Mouse (Mus musculus) mouse embryonic stem cell (cell line): ENCODE data around the gene Klk9.

ENCODE experiments used
- in situ Hi-C, 2 experiments: fragments of 300-500 bp; cut with MboI; formaldehyde crosslinking; loops; 1 replicate in 1 of 2; 3 replicates in 1 of 2; pipeline ENCODE4 v1.14.3; 2019 to 2020; ENCODE audit warnings: low sequenced_read_pairs in 2 of 2, low pct_unique_long_range_greater_than_20kb in 1 of 2, mixed read lengths in 1 of 2; ENCODE audit not compliant: unreplicated experiment in 1 of 2

The Klk9 gene

DNA sequence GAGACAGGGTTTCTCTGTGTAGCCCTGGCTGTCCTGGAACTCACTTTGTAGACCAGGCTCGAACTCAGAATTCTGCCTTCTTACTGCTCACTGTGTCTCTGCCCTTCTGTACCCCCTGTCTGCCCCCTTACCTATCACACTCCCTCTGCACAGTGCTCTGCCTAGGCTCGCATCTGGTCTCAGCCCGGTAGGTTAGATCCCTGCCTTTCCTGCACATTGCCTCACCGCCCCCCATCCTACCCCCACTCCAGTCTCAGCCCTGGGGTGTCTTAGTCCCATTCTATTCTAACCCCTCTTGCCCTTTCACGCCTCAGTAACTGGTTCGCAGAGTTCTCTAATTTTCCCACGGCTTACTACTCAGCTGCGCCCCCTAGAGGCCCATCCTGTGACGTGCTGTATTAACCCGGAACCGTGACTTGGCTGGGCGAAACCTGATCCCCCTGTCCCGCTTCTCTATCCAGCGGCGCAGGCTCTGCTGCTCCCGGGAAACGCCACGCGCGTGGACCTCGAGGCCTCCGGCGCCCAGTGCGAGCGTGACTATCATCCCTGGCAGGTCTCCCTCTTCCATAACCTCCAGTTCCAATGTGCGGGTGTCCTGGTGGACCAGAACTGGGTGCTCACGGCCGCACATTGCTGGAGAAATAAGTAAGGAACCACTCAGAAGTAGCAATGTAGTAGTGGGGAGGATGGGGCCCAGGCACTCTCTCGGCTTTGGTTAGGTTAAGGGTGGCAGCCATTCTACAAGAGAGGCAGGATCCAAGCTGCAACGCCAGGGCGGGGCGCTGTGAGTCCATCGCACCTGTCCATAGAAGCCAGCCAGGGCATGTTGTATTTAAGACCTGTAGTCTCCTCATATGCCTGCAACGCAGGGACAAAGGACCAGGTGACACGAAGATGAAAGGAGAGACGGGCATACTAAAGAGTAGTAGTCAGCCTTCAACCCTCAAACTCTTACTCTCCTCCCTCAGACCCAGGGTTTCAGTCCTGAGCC lies 9.1 kb upstream of the Klk9 start:
- in situ Hi-C loops: loop anchor here in 1 of 2 experiments (5.0 kb wide), 1 partner anchor 100 kb away; no protein-coding TSS in a partner anchor

GRCm38 (mm10) chr7:43785286-43785685 lies 6.4 kb upstream of the Klk9 start:
- in situ Hi-C loops: no loop called here

DNA sequence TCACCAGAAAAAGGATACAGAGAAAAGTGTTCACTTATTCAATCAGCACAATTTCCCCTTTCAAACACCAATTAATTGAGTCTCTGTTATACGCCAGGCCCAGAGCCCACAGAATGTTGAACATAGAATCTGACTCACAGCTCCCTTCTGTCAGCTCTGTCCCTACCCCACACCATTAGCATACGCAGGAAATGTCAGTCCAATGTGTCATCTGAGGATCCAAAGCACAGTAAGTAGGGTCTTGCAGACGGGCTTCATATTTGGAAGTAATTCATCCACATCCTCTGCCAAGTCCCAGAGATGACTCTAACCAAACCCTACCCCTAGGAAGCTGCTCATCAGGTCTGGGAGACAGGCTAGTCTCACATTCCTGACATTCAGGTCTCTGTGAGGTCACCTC lies 3.6 kb upstream of the Klk9 start:
- in situ Hi-C loops: no loop called here

- in situ Hi-C loops: no loop called here
These were observed 2.4 kb upstream of the Klk9 start for GRCm38 (mm10) chr7:43789295-43789694.

- in situ Hi-C loops: no loop called here
These were observed 4.7 kb downstream of the Klk9 start for GRCm38 (mm10) chr7:43796355-43796754.

DNA sequence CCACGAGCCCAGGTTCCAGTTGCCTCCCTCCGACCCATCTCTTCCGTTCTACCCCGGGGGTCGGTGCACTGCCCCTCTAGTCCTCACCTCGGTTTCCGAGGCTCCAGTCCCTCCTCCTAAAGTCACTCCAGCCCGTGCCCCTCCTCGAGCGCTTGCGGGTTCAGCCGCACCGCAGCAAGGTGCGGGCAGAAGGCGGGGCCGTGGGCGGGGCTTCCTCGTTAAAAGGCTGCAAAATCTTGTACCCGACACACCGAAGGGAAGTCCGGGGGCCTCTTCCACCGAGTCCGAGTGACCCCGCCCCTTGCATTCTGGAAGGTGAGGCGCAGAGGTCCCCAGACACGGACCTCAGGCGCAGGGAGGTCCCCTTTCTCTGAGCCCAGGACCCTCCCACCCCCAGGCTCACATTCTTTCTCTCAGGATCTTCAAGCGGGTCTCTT lies 5.7 kb downstream of the Klk9 start, which contains the start of gene Klk8:
Gene Klk8 (plus strand): TSS at position 245 of the 437 bp plus-strand sequence.
- in situ Hi-C loops: no loop called here

- in situ Hi-C loops: no loop called here
These were observed 6.3 kb downstream of the Klk9 start for GRCm38 (mm10) chr7:43797844-43798462.

GRCm38 (mm10) chr7:43799876-43800275 lies 8.2 kb downstream of the Klk9 start:
- in situ Hi-C loops: no loop called here

DNA sequence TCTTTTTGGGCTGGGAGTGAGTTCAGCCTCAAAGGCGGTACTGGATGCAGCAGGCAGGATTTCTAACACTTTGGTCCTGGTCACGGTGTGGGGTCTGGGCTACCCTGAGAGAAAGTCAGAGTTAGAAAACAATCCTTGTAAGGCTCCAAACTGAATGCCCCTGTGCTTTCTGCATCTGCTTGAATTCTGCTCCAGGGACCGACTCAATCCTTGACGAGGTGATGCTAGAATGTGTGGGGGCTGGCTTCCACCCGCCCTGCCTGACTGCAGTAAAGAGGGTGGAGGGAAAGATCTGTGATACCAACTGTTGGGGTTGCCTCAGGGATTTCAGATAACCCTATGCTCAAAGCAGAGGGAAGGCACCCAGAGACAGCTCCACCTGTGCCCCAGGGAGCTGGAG lies 19.3 kb downstream of the Klk9 start, which contains the start of gene Klk7:
Gene Klk7 (plus strand): TSS at position 301 of the 400 bp plus-strand sequence.
- in situ Hi-C loops: no loop called here

- in situ Hi-C loops: no loop called here
These were observed 23.5 kb downstream of the Klk9 start for GRCm38 (mm10) chr7:43815211-43815610.

DNA sequence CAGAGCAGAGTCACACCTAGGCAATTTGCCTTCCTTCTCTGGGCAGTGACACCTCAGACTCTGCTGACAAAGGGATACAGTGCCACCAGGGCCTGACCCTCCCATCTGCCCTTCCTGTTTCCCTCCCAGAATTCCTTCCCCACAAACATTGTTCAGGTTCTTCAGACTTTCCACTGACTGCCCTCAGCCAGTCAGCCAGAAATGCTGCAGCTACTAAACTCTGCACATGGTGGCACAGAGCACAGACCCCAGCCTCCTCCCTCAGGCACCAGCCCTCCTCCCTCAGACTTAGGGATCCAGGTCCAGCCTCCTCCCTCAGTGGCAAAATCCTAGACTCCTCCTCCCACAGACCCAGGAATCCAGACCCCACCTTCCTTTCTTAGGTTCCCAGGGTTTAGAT lies 25.1 kb downstream of the Klk9 start:
- in situ Hi-C loops: no loop called here

- in situ Hi-C loops: no loop called here
These were observed 29.9 kb downstream of the Klk9 start for GRCm38 (mm10) chr7:43821581-43821980.

- in situ Hi-C loops: no loop called here
These were observed 32.5 kb downstream of the Klk9 start, which contains the start of gene Klk6 for GRCm38 (mm10) chr7:43824199-43824598. Klk6 (plus strand) TSS chr7:43824499.

DNA sequence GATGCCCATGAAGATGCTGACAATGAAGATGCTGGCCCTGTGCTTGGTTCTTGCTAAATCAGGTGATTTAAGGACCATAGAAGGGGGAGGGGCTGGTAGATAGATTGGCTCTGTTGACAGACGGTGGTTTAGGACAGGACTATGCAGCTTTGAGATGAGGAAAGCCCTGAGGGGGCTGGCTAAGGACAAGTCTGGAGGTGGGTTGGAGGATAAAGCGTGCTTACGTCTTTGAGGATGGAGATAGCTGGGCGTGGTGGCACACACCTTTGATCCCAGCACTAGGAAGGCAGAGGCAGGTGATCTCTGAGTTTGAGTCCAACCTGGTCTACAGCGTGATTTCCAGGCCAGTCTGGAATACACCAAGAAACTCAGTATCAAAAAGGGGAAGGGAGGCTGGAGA lies 34.4 kb downstream of the Klk9 start:
- in situ Hi-C loops: no loop called here

GRCm38 (mm10) chr7:43827706-43828105 lies 36.0 kb downstream of the Klk9 start:
- in situ Hi-C loops: no loop called here

- in situ Hi-C loops: no loop called here
These were observed 37.3 kb downstream of the Klk9 start for GRCm38 (mm10) chr7:43829006-43829405.

DNA sequence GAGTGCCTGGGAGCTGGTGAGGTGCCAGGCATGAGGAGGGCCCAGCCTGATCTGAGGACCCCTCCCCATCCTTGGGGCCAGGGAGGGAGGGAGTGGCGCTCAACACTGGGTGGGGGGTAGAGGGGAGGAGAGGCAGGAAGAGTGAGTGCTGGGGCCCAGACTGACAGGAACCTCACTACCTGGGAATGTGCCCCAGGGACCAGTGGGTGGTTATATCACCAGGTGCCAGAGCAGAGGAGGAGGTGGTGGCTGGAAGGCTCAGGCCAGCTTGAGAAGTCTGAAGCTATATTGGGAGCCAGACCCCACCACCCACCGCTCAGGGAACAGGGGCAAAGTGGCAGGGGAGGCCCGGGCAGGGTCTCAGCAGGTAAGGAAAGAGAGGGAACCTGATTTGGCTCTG lies 50.0 kb downstream of the Klk9 start, which contains the start of gene Klk5:
Gene Klk5 (plus strand): TSS at position 271 of the 400 bp plus-strand sequence.
- in situ Hi-C loops: no loop called here

- in situ Hi-C loops: no loop called here
These were observed 52.1 kb downstream of the Klk9 start for GRCm38 (mm10) chr7:43843801-43844200.
